Comparison of ENCODE assay signal across 16 mouse cellular contexts in the genomic region with DNA sequence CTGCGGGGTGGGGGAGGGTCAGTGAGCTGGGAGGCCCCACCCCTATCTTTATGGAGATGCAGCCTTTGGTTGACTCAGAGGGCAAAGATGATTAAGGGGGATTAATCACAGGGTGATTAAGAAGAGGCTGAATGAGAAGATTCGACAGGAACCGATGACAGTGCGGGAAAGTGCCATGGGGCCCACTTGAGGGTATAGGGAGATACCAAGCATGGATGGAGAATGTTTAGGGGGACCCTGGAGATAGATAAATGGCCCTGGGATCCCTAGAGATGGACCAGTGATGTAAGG. TPM values are rescaled to one million over a fixed set of nuclear protein-coding genes. Genes with fewer than 3 reads are reported as not detected.
"Had no signal": no experiment of that assay in that cellular context is flagged by ENCODE, and none has a peak within 500 bp of the region (broad histone marks: within the 10 kb centered on the region; RNA-seq: fewer than 3 reads in every experiment).

No protein-coding gene starts in this region.

- DNase-seq: lung, adult 18-20 months; lung, embryonic 14.5 days; lung, postnatal 14 days; lung, postnatal 36 days; midbrain, embryonic 14.5 days; spleen, adult 18-20 months; thymus, adult 18-20 months; thymus, postnatal 14 days; thymus, postnatal 36 days had no signal

- ATAC-seq: liver, embryonic 12.5 days had no signal

- H3K27ac ChIP-seq: liver, embryonic 12.5 days; liver, embryonic 14.5 days; macrophage; midbrain, embryonic 12.5 days; neural tube, embryonic 12.5 days had no signal

- H3K27me3 ChIP-seq: liver, embryonic 12.5 days; megakaryocyte, embryonic 14.5 days; midbrain, embryonic 12.5 days; neural tube, embryonic 12.5 days had no signal

- H3K4me2 ChIP-seq: liver, embryonic 12.5 days; lung, embryonic 14.5 days; midbrain, embryonic 12.5 days; neural tube, embryonic 12.5 days had no signal

- H3K4me3 ChIP-seq: liver, embryonic 12.5 days; megakaryocyte, embryonic 14.5 days; midbrain, embryonic 12.5 days; neural tube, embryonic 12.5 days had no signal

- H3K9me3 ChIP-seq: liver, embryonic 12.5 days; megakaryocyte, embryonic 14.5 days; midbrain, embryonic 12.5 days; neural tube, embryonic 12.5 days had no signal

- H3K9ac ChIP-seq: liver, embryonic 12.5 days; liver, embryonic 14.5 days; lung, embryonic 14.5 days; midbrain, embryonic 12.5 days; neural tube, embryonic 12.5 days had no signal

RNA-seq across cellular contexts. Expression of gene Abcg4, which starts 25.8 kb away (rescaled TPM):
- total RNA-seq: monocyte, adult 5-6 weeks had no signal
- polyA plus RNA-seq: macrophage had no signal
